Mouse (Mus musculus) adrenal gland, adult 10 weeks (tissue): Measurements from ENCODE around the gene Nrbp1. TPM values are rescaled to one million over a fixed set of nuclear protein-coding genes. Genes with fewer than 3 reads are reported as not detected.

Experiments
- polyA plus RNA-seq: library from polyadenylated mRNA; stranded (reverse); fragments of 350-450 nt; fragmentation: Illumina TruSeq; extraction: RNeasy Lipid Tissue Mini Kit (QIAGEN cat#74804); gene quantifications from one replicate; pipeline ENCODE4 v1.2.3, GENCODE M21; 2014; ENCODE audit warnings: low read depth, low replicate concordance

The Nrbp1 gene
- polyA plus RNA-seq = 91.5 TPM

DNA sequence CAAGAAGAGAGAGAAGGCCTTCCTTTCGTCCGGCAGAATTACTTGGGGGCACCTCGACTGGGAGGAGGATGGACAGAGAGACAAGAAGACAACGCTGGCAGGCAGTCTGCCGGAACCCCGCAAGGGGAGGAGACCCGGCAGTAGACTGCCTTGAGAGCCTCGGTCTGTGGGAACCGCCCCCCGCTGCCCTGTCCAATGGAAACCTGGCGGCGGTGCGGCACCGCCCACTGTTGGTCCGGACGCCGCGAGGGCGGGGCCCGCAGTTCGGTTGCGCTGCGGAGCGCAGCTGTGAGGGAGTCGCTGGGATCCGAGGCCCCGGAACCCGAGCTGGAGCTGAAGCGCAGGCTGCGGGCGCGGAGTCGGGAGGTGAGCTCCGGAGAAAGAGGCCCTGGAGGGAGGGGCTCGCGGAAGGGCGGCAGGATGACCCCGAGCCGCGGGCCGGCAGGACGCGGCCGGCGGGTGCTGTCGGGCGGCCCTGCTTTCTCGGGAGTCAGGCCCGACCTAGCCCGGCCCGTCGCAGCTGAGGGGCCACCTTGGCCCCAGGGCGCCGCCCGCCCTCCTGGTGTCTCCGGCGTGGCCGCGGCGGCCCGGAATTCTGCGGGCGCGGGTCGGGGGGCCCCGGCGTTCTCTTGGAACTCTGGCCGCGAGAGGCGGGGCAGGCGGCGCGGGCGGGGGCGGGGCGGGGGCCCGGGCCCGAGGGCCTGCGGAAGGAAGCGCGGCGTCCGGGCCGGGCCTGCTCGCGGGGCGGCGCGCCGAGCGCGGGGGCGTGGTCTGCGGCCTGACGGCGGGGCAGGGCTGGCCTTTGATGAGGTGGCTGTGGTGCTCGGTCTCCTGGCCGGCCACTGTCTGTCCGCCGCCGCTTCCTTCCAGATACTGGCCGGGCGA lies at the start of gene Nrbp1, which contains the start of gene Gm9970:
Gene Nrbp1, plus strand, starts transcription at position 228 of the 885 bp plus-strand sequence.
Gene Gm9970, minus strand, starts transcription at position 596 of the 885 bp plus-strand sequence.

DNA sequence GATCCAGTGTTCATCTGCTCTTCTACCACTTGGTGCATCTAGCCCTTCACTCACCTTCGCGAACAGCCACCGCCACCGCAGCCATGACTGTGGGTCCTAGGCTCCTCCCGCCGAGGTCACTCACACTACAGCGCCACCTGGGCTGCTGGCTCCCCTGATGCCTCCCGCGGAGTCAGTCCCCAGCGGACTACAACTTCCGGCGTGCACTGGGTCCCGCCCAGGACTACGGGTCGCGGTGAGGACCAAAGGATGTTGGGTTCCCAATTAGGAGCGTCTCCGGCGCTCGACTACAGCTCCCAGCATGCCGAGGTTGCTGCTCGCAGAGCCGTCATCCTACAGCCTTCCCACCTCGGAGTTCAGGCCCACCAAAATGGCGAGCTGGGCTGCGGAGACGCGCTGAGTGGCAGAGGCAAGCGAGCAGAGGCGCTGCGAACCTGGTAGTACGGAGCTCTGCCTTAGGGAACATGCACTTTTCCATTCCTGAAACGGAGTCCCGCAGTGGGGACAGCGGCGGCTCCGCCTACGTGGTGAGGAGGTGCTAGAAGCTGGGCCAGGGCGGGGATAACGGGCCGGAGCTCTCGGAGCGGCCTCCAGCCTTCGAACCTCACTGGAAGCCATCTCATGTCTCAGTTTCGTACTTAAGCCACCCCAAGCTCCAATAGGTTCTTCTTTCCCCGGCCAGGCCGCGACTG lies 47.6 kb upstream of the Nrbp1 start, which contains the start of the genes Snx17 and Eif2b4:
Gene Snx17, plus strand, starts transcription at position 289 of the 692 bp plus-strand sequence.
Gene Eif2b4, minus strand, starts transcription at position 492 of the 692 bp plus-strand sequence.

GRCm38 (mm10) chr5:31201742-31202590 lies 38.7 kb upstream of the Nrbp1 start, which contains the start of gene Zfp513:
Zfp513 (minus strand) TSS chr5:31202303.

DNA sequence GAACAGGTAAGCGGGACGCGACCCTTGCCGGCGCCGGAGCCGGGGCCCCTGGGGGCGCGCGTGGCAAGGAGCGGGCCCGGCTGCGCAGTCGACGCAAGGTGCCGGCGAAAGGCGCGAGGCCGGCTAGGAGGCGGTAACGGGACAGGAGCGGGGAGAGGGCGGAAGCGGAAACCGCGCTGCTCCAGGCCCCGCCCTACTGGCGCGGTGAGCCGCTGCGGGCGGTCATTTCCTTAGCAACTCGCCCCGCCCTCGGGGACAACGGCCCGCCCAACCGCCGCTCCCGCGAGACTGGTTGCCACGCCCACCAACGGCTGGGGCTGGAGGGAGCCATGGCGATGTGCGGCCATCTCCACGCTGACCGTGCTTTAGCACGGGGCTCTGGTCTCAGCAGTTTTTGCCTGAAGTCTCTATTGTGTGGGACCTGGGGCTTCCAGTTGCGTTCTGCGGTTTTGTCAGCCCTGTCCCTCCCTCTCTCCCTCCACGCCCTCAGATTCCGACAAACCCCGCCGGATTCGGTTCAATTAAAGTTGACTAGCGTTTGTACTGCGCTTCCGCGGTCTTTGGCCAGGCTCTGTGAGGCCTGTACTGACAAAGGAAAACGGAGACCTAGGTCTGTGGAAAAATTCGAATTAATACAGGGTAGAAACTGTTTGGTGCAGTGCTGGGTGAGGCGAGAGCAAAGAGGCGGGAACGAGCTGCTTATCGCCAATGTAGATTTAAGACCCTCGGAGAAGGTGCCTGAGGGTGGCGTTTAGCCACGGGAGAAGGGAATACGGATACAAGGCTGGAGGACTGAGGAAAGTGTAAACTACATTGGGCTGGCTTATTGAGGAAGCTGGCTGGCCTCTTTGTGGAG lies 20.0 kb upstream of the Nrbp1 start, which contains the start of gene Ppm1g:
Gene Ppm1g, minus strand, starts transcription at position 240 of the 856 bp plus-strand sequence.

GRCm38 (mm10) chr5:31251541-31252101 lies 11.0 kb downstream of the Nrbp1 start, which contains the start of gene Krtcap3:
Krtcap3 (plus strand) TSS chr5:31251691.

GRCm38 (mm10) chr5:31290521-31291360 lies 50.1 kb downstream of the Nrbp1 start, which contains the start of gene Ift172:
Ift172 (minus strand) TSS chr5:31291116.

DNA sequence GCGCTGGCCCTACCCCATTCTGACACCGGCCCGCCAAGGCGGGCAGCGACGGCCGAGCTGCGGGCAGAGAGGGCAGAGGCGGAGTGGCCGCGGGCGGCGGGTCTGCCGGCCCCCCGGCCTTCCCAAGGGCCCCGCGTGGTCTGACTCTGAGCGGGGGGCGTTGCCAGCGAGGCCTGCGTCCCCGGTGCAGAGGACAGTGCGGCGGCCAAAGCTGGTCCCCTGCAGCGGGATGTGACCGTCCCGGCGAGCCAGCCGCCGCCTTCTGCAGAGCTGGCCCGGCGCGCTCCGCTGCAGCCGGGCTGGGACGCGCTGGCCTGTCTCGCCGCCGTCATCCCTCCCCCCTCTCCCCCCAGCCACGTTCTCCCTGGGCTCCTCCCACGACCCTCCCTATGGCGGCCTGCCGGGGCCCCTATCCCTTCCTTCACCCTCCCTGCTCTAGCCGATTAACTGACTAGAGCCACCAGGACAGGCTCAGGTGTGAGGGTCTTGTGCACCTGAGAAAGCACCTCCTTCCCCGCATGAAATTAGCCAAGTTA lies 55.0 kb downstream of the Nrbp1 start, which contains the start of gene Fndc4:
Gene Fndc4, minus strand, starts transcription at position 475 of the 536 bp plus-strand sequence.

DNA sequence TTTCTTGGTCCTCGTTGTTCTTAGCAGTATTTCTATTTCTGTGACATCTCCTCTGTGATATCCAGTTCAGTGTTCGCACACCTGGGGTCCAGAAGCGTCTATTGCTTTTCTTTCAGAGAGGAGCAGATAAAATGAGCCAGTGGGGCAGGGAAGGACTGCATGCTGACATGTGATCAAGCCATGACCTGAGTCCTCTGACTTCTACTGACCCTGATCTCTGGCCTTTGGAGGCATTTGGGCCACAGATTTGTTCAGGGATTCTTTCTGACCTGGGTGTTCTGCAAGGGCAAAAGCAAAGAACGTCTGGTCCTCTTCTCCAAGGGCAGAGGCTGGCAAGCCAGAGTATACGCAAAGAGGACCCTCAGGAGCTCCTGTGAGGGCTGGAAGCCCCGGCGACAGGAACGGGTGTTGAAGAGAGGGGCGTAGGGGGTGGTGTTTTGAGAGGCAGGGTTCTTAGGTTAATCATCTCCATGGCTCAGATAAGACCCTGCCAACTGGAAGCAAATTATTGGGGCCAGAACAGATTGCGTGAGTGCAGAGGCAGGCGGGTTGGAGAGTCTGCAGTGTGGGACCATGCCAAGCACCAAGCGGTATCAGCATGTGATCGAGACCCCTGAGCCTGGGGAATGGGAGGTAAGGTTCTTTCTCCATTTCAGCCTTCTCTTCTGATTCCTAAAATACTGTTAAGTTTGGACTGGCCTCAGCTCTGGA lies 56.5 kb downstream of the Nrbp1 start, which contains the start of gene Gckr:
Gene Gckr, plus strand, starts transcription at position 397 of the 711 bp plus-strand sequence.

Other genes with a start within 250 kb of the Nrbp1 start
- gene Atraid, start 192.6 kb upstream of the Nrbp1 start, polyA plus RNA-seq = 125 TPM
- 4.0 TPM for gene Slc5a6, start 191.9 kb upstream of the Nrbp1 start, polyA plus RNA-seq
- 0.76 TPM for gene Cad, start 186.1 kb upstream of the Nrbp1 start, polyA plus RNA-seq
- gene Dnajc5g, start 134.6 kb upstream of the Nrbp1 start, polyA plus RNA-seq = not detected
- not detected for gene Slc30a3, start 132.6 kb upstream of the Nrbp1 start, polyA plus RNA-seq
- gene Trim54, start 124.2 kb upstream of the Nrbp1 start, polyA plus RNA-seq = not detected
- not detected for gene Ucn, start 102.0 kb upstream of the Nrbp1 start, polyA plus RNA-seq
- 88.7 TPM for gene Mpv17, start 86.6 kb upstream of the Nrbp1 start, polyA plus RNA-seq
- gene Gm29609, start 61.0 kb upstream of the Nrbp1 start, polyA plus RNA-seq = 0.35 TPM
- 47.4 TPM for gene Gtf3c2, start 60.7 kb upstream of the Nrbp1 start, polyA plus RNA-seq
- 72.7 TPM for gene Snx17, start 47.6 kb upstream of the Nrbp1 start, polyA plus RNA-seq
- 2.9 TPM for gene Eif2b4, start 47.4 kb upstream of the Nrbp1 start, polyA plus RNA-seq
- 1.3 TPM for gene Zfp513, start 38.6 kb upstream of the Nrbp1 start, polyA plus RNA-seq
- gene Ppm1g, start 20.2 kb upstream of the Nrbp1 start, polyA plus RNA-seq = 30.8 TPM
- gene Gm9970, start 368 bp downstream of the Nrbp1 start, polyA plus RNA-seq = not detected
- gene Krtcap3, start 10.8 kb downstream of the Nrbp1 start, polyA plus RNA-seq = not detected
- gene Ift172, start 50.3 kb downstream of the Nrbp1 start, polyA plus RNA-seq = 14.0 TPM
- 3.6 TPM for gene Fndc4, start 55.2 kb downstream of the Nrbp1 start, polyA plus RNA-seq
- not detected for gene Gckr, start 56.6 kb downstream of the Nrbp1 start, polyA plus RNA-seq
- gene Zfp512, start 211.6 kb downstream of the Nrbp1 start, polyA plus RNA-seq = 27.6 TPM
- not detected for gene 4930548H24Rik, start 244.9 kb downstream of the Nrbp1 start, polyA plus RNA-seq